Mouse (Mus musculus): ENCODE measurements around the gene Tarbp1. TPM values are rescaled to one million over a fixed set of nuclear protein-coding genes. Genes with fewer than 3 reads are reported as not detected.

Gene Tarbp1
- polyA plus RNA-seq (2015; fragmentation: Nextera tagmentation; extraction: Ambion mirVana), result 1.5 and 1.6 TPM in 2 replicates

DNA sequence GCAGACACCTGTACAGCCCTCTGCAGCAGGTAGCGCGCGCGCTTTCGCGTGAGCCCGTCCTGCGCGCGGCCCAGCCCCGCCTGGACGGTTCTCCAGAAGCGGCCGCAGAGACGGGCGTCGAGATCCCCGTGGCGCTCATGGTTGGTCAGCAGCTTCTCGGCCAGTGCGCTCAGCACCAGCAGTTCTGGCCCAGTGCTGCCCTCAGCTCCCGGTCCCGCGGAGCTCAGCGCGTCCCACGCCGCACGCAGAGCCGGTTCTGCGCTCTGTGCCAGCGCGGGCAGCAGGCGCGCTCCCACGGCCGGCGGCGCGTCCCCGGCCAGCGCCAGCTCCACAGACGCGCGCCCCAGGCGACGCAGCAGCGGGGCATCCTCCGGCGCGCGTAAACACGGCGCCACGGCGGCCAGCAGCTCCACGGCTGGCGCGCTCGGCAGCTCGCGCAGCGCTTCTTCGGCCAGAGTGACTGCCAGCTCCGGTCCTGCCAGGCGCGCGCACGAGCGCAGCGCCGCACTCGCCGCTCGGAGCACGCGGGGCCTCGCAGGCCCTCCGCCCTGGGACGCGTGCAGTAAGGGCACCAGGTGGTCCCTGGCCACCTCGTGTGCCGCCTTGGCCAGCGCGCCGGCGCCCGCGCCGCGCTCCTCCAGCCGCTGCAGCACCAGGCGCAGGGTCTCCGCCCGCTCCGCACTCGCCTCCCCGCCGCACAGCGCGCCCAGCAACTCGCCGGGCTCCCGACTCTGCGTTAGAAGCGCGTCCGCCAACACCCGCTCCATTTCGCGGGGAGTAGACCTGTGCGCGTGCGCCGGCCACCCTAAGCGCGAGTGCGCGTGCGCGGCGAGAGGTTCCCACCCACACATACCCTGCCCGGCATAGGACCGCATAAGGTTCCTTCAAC is at the start of gene Tarbp1:
TSS of gene Tarbp1 (minus strand) at position 767 of the 889 bp plus-strand sequence.
- H3K9ac ChIP-seq, result peak within 1 kb of the TSS; percentile 80
- no peaks in the 10 kb centered on the region for H3K9me3 ChIP-seq
- under 1% methylated on average over 124 of the region's 124 CpGs for WGBS
- peak; percentile 96 for ATAC-seq (ENCODE audit: low read depth)
- peaks cover 12% of the 10 kb centered on the region for H3K27me3 ChIP-seq
- peak within 1 kb of the TSS; percentile 82 for H3K4me2 ChIP-seq
- peaks cover 21% of the 10 kb centered on the region for H3K4me1 ChIP-seq (replicated peaks)
- peaks cover 13% of the 10 kb centered on the region for H3K36me3 ChIP-seq
- peak within 1 kb of the TSS; percentile 91 for H3K27ac ChIP-seq (replicated peaks)
- peak within 1 kb of the TSS; percentile 81 for H3K4me3 ChIP-seq

DNA sequence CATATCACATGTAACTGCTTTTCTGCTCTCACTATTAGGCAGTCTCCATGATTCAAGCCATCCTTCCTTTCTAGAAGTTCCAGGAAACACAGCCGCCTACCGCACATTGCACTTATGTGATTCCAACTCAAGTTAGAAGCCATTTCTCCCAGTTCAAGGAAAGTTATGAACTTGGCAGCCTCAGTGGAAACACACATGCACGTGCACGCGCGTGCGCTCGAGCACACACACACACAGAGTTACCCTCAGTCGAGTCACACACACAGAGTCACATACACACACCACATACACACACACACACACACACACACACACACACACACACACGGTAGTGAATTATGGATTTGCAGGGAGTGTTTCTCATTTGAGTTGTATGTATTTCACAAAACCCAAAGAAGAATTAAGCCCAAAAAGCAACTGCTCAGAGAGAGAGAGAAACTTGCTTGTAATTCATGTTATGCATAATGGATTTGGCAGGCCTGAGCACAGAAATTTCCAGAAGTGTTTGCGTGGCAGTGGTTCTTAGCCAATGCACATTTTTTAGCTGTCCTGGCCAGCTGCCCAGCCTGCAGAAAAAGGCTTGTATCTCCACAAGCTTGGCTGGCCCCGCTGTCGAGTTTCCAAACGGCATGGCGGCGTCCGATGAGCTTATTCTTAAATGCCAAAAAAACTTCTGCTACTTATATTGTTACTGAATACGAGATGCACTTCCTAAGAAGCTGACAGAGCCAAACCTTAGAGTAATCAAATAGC is 49.5 kb upstream of the Tarbp1 start:
- peak overlapping the region; percentile 49; the same call in 1 of the 2 replicates for H3K27ac ChIP-seq (replicated peaks)
- no peaks in the 10 kb centered on the region for H3K9me3 ChIP-seq
- H3K36me3 ChIP-seq, result no peaks in the 10 kb centered on the region
- no peak overlapping the region for H3K4me2 ChIP-seq
- peaks cover 28% of the 10 kb centered on the region for H3K4me1 ChIP-seq (replicated peaks)
- no peak overlapping the region for H3K4me3 ChIP-seq
- ATAC-seq (ENCODE audit: low read depth), result no peak
- WGBS, result 79% methylated on average over 18 of the region's 18 CpGs
- no peak overlapping the region for H3K9ac ChIP-seq
- H3K27me3 ChIP-seq, result no peaks in the 10 kb centered on the region

DNA sequence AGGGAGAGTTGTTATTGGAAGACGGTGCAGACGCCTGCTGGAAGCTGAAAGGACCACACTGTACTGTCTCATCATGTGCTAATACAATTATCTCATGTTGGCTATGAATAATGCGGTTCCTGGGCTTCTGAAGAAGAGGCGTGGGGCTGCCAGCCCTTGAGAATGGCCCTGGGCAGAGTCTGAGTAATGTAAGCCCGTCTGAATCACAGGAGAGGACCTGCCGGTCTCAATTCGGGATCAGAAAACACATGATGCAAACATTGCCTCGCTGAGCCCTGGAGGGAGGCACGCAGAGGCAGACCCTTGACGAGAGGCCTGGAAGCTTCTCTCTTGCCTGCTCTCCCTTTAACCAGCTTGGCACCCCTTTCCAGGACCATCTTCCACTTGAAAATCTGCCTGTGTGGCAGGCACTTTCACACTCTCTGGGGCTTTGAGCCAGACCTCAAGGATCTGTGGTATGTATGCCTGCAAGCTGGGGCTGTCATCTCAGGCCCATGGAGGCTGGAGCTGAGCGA is 48.3 kb upstream of the Tarbp1 start:
- Histone ChIP-seq H3K4me2 (no peak overlapping the region), H3K4me1 (replicated peaks) (peaks cover 27% of the 10 kb centered on the region), H3K27ac (replicated peaks) (no peak overlapping the region), H3K9me3 (no peaks in the 10 kb centered on the region), H3K36me3 (no peaks in the 10 kb centered on the region), H3K27me3 (no peaks in the 10 kb centered on the region), H3K9ac (no peak overlapping the region), H3K4me3 (no peak overlapping the region)
- WGBS, result 79% methylated on average over 11 of the region's 11 CpGs
- ATAC-seq (ENCODE audit: low read depth), result no peak

DNA sequence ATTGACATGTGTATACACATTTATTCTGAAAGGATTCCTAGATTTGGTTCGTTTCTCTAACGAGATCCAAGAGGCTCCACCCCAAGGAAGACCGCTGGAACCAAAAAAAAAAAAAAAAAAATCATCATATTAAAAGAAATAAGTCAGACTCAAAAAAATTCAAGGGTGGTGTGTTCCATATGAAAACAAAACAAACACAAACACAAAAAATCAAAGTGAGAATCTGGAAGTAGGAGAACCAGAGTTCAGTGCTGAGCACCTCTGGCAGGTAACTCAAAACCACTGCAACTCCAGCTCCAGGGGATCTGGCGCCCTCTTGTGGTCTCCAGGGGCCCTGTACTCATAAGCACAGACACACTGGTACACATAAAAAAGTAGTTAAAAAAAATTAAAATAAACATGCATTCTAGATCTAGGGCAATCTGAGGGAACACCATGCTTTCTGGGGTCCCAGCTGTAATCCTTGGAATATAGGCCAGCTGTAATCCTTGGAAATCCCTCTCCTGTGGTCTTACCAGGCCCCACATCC is 44.6 kb upstream of the Tarbp1 start:
- no peak for ATAC-seq (ENCODE audit: low read depth)
- Histone ChIP-seq H3K9me3 (no peaks in the 10 kb centered on the region), H3K4me1 (replicated peaks) (peaks cover 35% of the 10 kb centered on the region), H3K27ac (replicated peaks) (no peak overlapping the region), H3K4me2 (no peak overlapping the region), H3K4me3 (no peak overlapping the region), H3K36me3 (no peaks in the 10 kb centered on the region), H3K9ac (no peak overlapping the region), H3K27me3 (peaks cover 8% of the 10 kb centered on the region)
- 92% methylated on average over 4 of the region's 4 CpGs for WGBS

DNA sequence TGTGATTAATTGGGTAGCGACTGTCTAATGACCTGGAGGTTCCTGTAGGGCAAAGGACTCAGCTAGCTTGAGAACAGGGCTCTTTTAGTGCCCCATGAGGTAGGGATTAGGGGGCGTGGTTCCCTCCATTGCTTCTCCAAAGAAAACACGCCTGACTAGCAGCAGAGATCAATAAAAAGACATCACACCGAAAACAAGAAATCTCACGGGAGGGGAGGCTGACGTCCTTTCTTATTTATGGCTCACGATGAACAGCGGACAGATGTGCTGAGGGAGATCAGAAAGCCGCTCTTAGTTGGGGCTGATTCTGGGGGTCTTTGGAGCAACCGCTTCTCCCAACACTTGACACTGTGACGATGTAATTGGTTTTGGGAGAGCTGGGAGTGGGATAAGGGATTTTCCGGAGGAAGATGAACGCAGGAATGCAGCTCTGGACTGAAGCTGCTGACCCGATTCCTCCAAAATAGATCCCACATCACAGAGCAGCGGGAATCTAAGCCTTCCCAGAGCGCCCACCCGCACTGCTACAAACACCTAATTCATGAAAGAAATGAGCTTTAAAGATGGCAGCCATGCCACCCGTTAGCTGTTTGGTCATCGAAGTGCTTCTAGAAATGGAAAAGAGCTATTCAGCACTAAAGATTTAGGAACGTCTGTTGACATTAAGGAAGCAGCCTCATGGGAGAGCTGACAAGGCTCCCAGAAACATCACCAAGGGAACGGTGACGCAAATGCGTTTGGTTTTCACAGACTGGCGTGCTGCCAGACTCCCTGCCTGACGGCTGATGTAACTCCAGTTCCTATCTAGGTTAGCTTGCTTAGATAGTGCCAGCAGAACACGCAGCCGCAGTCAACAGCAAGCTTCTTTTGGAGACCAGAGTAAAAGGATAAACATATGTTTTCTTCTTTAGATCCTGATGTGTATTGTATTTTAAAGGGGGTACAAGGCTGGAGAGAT is 42.0 kb upstream of the Tarbp1 start:
- ATAC-seq (ENCODE audit: low read depth), result peak; percentile 90
- peaks cover 25% of the 10 kb centered on the region for H3K4me1 ChIP-seq (replicated peaks)
- no peaks in the 10 kb centered on the region for H3K9me3 ChIP-seq
- H3K27ac ChIP-seq (replicated peaks), result peak overlapping the region; percentile 93
- WGBS, result 6% methylated on average over 27 of the region's 27 CpGs
- H3K36me3 ChIP-seq, result no peaks in the 10 kb centered on the region
- H3K27me3 ChIP-seq, result peaks cover 11% of the 10 kb centered on the region
- H3K4me2 ChIP-seq, result peak overlapping the region; percentile 55
- peak overlapping the region; percentile 62 for H3K9ac ChIP-seq
- peak overlapping the region; percentile 28 for H3K4me3 ChIP-seq

DNA sequence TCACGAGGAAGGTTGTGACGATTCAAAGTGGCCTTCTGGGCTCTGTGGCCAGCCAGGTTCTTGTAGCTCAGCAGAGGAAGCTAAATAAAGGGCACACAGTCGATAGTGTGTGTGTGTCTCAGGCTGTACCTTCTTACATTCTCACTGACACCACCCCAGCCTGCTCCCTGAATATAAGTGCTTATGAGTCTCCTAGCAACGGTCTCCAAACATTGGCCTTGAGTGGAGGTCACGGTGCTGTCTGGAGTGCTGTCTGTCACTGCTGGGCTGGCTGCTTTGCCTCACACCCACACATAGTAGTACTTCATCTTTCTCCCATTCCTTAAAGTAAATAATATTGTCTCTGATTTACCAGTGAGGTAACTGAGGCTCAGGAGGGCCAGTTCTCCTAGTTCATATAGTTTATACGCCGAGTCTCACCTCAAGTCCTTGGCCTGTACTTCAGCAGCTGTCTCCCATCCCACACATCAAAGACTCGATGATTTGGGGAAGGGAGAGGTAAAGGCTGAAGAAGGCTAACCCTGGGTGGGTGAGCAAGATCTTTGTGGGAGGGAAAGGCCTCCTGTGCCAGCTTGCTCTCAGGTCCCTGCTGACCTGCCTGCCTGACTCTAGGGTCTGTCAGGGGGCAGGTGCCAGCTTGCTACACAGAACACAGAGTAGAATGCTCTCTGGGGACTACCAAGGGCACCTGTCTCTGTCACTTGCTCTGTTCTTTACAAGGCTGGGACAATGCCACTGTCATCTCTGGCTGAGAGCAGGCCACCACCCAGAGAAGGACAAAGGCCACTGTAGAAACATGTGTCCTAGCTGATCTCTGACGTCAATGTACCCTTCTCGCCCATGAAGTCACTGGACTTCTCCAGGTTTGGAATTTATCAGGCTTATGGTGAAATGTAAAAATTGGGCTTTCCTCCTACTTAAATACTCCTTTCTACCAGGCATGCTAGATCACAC is 39.4 kb upstream of the Tarbp1 start:
- 75% methylated on average over 10 of the region's 10 CpGs for WGBS
- Histone ChIP-seq H3K36me3 (no peaks in the 10 kb centered on the region), H3K27me3 (peaks cover 11% of the 10 kb centered on the region), H3K9me3 (no peaks in the 10 kb centered on the region), H3K9ac (no peak overlapping the region), H3K4me3 (no peak overlapping the region), H3K4me2 (no peak overlapping the region), H3K4me1 (replicated peaks) (peaks cover 25% of the 10 kb centered on the region), H3K27ac (replicated peaks) (no peak overlapping the region)
- ATAC-seq (ENCODE audit: low read depth), result no peak

DNA sequence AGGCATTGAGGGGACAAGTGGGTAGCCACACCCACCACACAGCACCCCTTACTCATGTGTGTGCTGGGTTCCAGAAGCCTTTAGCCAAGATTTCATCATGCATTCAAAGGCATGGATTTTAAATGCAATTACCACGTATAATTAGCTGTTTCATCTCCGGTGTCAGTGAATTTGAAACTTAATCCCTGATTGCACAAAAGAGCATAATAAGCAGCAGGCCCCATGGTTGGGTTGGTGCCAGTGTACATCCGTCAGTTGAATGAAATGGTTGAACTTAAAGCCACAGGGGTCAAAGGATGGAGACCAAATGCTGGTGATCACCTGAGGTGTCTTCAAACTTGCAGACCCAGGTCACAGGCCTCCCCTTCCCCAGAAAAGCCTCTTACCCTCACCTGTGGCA is 36.0 kb upstream of the Tarbp1 start:
- no peak for ATAC-seq (ENCODE audit: low read depth)
- Histone ChIP-seq H3K9ac (no peak overlapping the region), H3K27ac (replicated peaks) (no peak overlapping the region), H3K36me3 (no peaks in the 10 kb centered on the region), H3K27me3 (peaks cover 11% of the 10 kb centered on the region), H3K4me3 (no peak overlapping the region), H3K4me2 (no peak overlapping the region), H3K4me1 (replicated peaks) (no peaks in the 10 kb centered on the region), H3K9me3 (no peaks in the 10 kb centered on the region)
- 78% methylated on average over 3 of the region's 3 CpGs for WGBS

DNA sequence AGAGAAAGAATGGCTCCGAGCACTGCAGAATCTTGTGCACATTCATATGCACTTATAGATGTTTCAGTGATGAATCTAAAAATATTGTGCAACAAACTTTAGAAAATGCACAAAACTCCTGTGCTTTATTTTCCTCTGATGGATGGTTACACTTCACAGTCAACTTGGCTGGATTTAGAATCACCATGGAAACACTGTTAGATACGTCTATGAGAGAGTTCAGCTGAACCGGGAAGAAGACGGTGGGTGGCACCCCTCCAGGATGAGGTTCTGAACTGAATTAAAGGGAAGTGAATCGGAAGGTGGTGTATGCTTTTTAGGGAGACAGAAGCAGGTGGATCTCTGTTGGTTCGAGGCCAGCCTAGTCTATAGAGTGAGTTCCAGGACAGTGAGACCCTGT is 34.8 kb upstream of the Tarbp1 start:
- H3K36me3 ChIP-seq, result no peaks in the 10 kb centered on the region
- no peak overlapping the region for H3K9ac ChIP-seq
- ATAC-seq (ENCODE audit: low read depth), result no peak
- H3K9me3 ChIP-seq, result peaks cover 3% of the 10 kb centered on the region; the same call in 1 of the 2 replicates
- H3K27ac ChIP-seq (replicated peaks), result no peak overlapping the region
- H3K27me3 ChIP-seq, result peaks cover 4% of the 10 kb centered on the region
- no peak overlapping the region for H3K4me2 ChIP-seq
- 72% methylated on average over 6 of the region's 6 CpGs for WGBS
- no peak overlapping the region for H3K4me3 ChIP-seq
- no peaks in the 10 kb centered on the region for H3K4me1 ChIP-seq (replicated peaks)

DNA sequence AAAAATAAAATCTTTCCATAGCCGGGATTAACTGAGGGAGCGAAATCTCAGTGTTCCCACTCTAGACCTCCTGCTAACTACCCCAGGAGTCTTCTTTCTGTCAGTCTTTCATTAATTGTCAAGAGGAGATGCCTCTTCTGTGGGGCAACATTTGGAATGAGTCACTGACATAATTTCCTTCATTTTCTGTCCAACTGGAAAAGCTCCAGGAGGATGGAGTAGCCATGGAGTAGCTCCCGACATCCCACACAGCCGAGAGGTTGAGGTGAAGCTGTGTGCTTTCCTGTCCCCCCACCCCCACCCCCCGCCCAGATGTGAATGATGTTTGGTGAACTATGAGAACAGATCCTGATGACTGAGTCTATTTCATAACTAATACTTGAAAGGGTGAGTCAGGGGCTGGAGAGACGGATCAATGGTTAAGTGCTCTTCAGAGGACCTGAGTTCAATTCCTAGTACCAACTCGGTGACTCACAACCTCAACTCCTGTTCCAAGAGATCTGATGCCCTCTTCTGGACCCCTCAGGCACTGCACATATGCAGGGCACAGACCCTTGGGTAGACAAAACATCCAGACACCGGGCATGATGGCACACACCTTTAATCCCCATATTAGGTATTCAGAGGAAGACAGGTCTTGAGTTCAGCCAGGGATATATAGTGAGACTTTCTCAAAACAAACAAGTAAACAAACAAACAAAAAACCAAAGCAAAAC is 34.2 kb upstream of the Tarbp1 start:
- no peak overlapping the region for H3K9ac ChIP-seq
- H3K36me3 ChIP-seq, result no peaks in the 10 kb centered on the region
- ATAC-seq (ENCODE audit: low read depth), result no peak
- 91% methylated on average over 8 of the region's 8 CpGs for WGBS
- H3K4me2 ChIP-seq, result no peak overlapping the region
- H3K27ac ChIP-seq (replicated peaks), result no peak overlapping the region
- no peaks in the 10 kb centered on the region for H3K4me1 ChIP-seq (replicated peaks)
- H3K9me3 ChIP-seq, result peaks cover 3% of the 10 kb centered on the region; the same call in 1 of the 2 replicates
- H3K27me3 ChIP-seq, result no peaks in the 10 kb centered on the region
- no peak overlapping the region for H3K4me3 ChIP-seq

DNA sequence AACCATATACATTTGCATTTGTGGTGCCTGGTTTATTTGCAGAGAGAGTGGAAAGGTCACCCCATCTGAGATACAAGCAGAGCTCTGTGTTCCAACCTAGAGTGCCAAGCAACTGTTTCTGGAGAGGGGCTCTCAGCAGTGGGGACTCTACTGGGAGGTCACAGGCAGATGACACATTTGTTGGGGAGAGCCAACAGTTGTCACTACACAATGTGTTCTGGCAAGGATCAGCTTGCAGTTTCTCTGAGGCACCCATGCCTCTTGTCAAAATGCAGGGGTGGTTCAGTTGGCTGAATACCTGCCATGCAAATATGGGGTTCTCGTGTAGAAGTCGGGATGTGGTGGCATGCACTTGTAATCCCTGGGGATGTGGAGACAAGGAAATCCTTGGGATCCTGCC is 33.4 kb upstream of the Tarbp1 start:
- Histone ChIP-seq H3K9ac (no peak overlapping the region), H3K4me1 (replicated peaks) (no peaks in the 10 kb centered on the region), H3K27ac (replicated peaks) (no peak overlapping the region), H3K4me2 (no peak overlapping the region), H3K4me3 (no peak overlapping the region), H3K27me3 (no peaks in the 10 kb centered on the region), H3K36me3 (no peaks in the 10 kb centered on the region), H3K9me3 (peaks cover 3% of the 10 kb centered on the region; the same call in 1 of the 2 replicates)
- ATAC-seq (ENCODE audit: low read depth), result no peak
- WGBS, result 95% methylated on average over 2 of the region's 2 CpGs
